In the genomic region with DNA sequence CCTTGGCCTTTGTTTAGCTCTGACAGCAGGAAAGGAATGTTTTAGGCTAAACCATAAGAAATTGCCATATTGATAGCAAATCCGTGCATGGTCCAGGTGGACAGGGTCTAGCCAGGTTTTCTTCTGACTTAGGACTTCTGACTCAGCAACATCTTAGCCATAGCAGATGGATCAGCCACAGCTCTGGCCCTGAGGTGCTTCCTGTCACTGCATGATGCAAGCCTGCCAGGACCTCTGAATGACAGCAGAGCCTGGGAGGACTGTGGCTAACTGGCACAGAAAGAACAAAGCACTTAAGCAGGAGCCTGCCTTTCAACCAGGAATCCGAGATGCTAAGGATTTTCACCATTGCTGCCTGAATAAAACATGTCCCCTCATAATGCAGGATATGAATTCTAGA, we compare ENCODE assay signal across 11 mouse cellular contexts.
DNase-seq lines count a peak whose midpoint lies in the region; ATAC-seq lines count a peak whose summit lies in the region.
"Had no signal": no experiment of that assay in that cellular context is flagged by ENCODE, and none has a peak within 500 bp of the region (broad histone marks: within the 10 kb centered on the region; RNA-seq: fewer than 3 reads in every experiment).

No protein-coding gene starts in this region.

- H3K9me3 ChIP-seq in hindbrain, embryonic 15.5 days, result no peaks in the 10 kb centered on the region; the same call in 1 of the 2 replicates

- peaks cover 3% of the 10 kb centered on the region for H3K4me1 ChIP-seq in hindbrain, embryonic 15.5 days (replicated peaks)

- H3K4me2 ChIP-seq in hindbrain, embryonic 15.5 days, result no peak overlapping the region

- ATAC-seq in hindbrain, embryonic 15.5 days (ENCODE audit: low FRiP score, low read depth), result 0 out of 2 replicates have a peak, but pooled peaks have one; percentile 38

- no peaks in the 10 kb centered on the region for H3K27me3 ChIP-seq in hindbrain, embryonic 15.5 days

- WGBS in hindbrain, embryonic 15.5 days, result 38% methylated on average over 2 of the region's 2 CpGs

- no peak overlapping the region for H3K9ac ChIP-seq in hindbrain, embryonic 15.5 days

- intact Hi-C loops in heart, postnatal 36 days (cut with DNase I), result no loop called here

- peak; percentile 27 for DNase-seq in retina, postnatal 1 day
- no peak for DNase-seq in retina, embryonic 14.5 days (ENCODE audit: low spot score)
- DNase-seq in embryo, embryonic 9.5 days (ENCODE audit: extremely low spot score), result peak; percentile 15
- no peak for DNase-seq in kidney, postnatal 4 days
- DNase-seq in urinary bladder, postnatal 14 days (ENCODE audit: low spot score), result no peak
- no peak for DNase-seq in heart, postnatal 36 days
- DNase-seq in layer of hippocampus, adult 11-12 months (ENCODE audit: low spot score), result no peak
- DNase-seq: heart, postnatal 10 days; lung, postnatal 10 days had no signal

- no peaks in the 10 kb centered on the region for H3K36me3 ChIP-seq in hindbrain, embryonic 15.5 days

- H3K4me3 ChIP-seq in hindbrain, embryonic 15.5 days, result no peak overlapping the region

- 0 out of 2 replicates have a peak overlapping the region, but pooled peaks have one; percentile 15 for H3K27ac ChIP-seq in hindbrain, embryonic 15.5 days (replicated peaks)
- H3K27ac ChIP-seq: kidney, postnatal 0 days had no signal

Comparison
In these comparisons a context has a peak if more than half of its experiments do, and no peak if none do; other contexts are left out.
1. DNase-seq: peak in retina, postnatal 1 day (single experiment) and embryo, embryonic 9.5 days (single experiment); none in retina, embryonic 14.5 days (single experiment), kidney, postnatal 4 days (0 of 2), urinary bladder, postnatal 14 days (single experiment), heart, postnatal 36 days (0 of 2) and layer of hippocampus, adult 11-12 months (single experiment).